Mouse (Mus musculus): Measurements from ENCODE around the gene Olfr801. TPM values are rescaled to one million over a fixed set of nuclear protein-coding genes. Genes with fewer than 3 reads are reported as not detected.

The Olfr801 gene
- not detected in 2 replicates for polyA plus RNA-seq (2012)

DNA sequence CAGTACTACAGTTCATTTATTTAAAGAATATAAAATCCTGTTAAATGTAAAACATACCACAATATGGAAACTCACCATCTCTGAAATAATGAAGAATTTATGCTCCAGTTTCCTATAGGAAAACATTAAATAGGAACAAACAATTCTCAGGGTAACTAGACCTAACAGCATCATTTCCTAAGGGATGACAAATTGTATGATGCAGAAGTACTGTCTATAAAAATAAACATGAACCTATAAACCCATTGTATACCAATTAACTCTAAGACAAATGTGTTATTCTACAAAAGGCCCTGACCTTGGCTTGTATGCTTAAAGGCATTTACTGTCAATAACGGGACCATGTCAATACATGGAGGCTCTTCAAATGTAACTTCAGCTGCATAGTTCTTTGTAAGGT lies at the start of gene Olfr801:
Gene Olfr801 (minus strand): TSS at position 101 of the 400 bp plus-strand sequence.
- H3K36me3 ChIP-seq (ENCODE audit: control insufficient read depth) = no peaks in the 10 kb centered on the region
- no peak for TF ChIP-seq GATA1 (IDR thresholded peaks at IDR 0.05; ENCODE audit: low read length)
- TF ChIP-seq TAL1 (IDR thresholded peaks at IDR 0.05; ENCODE audit: low read length) = no peak
- no peaks in the 10 kb centered on the region for H3K4me1 ChIP-seq (ENCODE audit: control insufficient read depth)
- H3K9me3 ChIP-seq (ENCODE audit: control insufficient read depth, low read length) = no peaks in the 10 kb centered on the region; the same call in 1 of the 2 replicates
- H3K4me3 ChIP-seq (replicated peaks) = no peak within 1 kb of the TSS
- H3K27me3 ChIP-seq (ENCODE audit: control insufficient read depth) = no peaks in the 10 kb centered on the region

DNA sequence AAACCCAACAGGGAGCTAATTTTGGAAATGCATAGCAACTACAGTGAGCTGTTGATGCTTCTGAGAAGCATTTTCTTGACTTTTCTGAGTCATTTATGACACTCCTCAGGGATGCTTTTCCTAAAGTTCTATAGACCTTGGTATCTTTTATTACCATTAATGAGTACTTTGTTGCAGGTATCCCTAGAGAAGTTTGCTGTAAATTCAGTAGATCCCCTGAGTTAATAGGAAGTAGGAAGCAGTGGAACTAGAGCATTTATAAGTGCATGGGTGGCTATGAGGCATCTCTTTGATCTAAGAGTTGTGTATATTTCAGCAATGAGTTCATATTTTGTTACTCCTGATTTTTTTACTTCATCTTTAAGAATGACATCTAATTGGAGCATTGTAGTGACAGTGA lies 29.2 kb upstream of the Olfr801 start, which contains the start of gene Olfr804:
Gene Olfr804 (plus strand): TSS at position 301 of the 400 bp plus-strand sequence.
- Histone ChIP-seq H3K4me1 (ENCODE audit: control insufficient read depth) (no peaks in the 10 kb centered on the region), H3K27me3 (ENCODE audit: control insufficient read depth) (no peaks in the 10 kb centered on the region), H3K9me3 (ENCODE audit: control insufficient read depth, low read length) (peaks cover 2% of the 10 kb centered on the region; the same call in 1 of the 2 replicates), H3K36me3 (ENCODE audit: control insufficient read depth) (no peaks in the 10 kb centered on the region), H3K4me3 (replicated peaks) (no peak within 1 kb of the TSS)
- TF ChIP-seq GATA1 (IDR thresholded peaks at IDR 0.05; ENCODE audit: low read length) (no peak), TAL1 (IDR thresholded peaks at IDR 0.05; ENCODE audit: low read length) (no peak)

DNA sequence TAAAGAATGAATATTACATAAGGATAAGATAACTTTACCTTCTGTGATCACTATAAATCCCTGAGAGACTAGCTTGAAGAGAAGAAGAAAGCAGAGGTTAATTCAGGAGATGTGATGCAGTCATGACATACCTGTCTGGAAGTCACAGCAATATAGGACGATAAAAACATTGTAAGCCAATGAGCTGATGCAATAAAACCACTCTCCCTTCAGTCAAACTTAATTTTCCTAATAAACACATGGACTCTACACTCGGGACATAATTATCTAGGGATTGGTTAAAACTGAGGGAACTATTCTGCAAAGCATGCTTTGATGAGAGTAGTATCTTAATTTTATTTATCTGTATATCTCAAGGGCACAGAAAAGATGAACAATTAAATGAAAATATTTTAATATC lies 20.5 kb upstream of the Olfr801 start, which contains the start of gene Olfr803:
Gene Olfr803 (minus strand): TSS at position 101 of the 400 bp plus-strand sequence.
- Histone ChIP-seq H3K4me1 (ENCODE audit: control insufficient read depth) (no peaks in the 10 kb centered on the region), H3K36me3 (ENCODE audit: control insufficient read depth) (no peaks in the 10 kb centered on the region), H3K27me3 (ENCODE audit: control insufficient read depth) (no peaks in the 10 kb centered on the region), H3K4me3 (replicated peaks) (no peak within 1 kb of the TSS), H3K9me3 (ENCODE audit: control insufficient read depth, low read length) (peaks cover 15% of the 10 kb centered on the region)
- TF ChIP-seq TAL1 (IDR thresholded peaks at IDR 0.05; ENCODE audit: low read length) (no peak), GATA1 (IDR thresholded peaks at IDR 0.05; ENCODE audit: low read length) (no peak)

DNA sequence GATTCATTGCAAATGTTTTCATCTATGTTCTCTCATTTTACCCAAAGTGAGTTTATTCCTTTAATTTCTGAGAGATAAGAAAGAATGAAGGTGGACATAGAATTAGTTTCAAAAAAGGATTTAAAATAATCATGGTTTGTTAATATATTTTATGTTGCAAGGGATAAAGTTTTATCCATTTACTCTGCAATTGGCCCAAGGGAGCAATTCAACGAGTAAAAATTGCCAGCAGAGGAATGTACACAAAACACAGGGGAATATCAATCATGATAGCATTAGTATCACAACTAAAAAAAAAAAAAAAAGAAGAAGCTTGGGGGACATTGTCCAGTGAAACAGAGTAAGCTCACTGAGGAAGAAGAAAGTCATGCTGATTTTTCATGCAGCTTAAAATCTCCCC lies 14.4 kb upstream of the Olfr801 start, which contains the start of gene Olfr802:
Gene Olfr802 (minus strand): TSS at position 101 of the 400 bp plus-strand sequence.
- Histone ChIP-seq H3K27me3 (ENCODE audit: control insufficient read depth) (no peaks in the 10 kb centered on the region), H3K4me3 (replicated peaks) (no peak within 1 kb of the TSS), H3K36me3 (ENCODE audit: control insufficient read depth) (no peaks in the 10 kb centered on the region), H3K9me3 (ENCODE audit: control insufficient read depth, low read length) (no peaks in the 10 kb centered on the region), H3K4me1 (ENCODE audit: control insufficient read depth) (no peaks in the 10 kb centered on the region)
- TF ChIP-seq TAL1 (IDR thresholded peaks at IDR 0.05; ENCODE audit: low read length) = no peak
- TF ChIP-seq GATA1 (IDR thresholded peaks at IDR 0.05; ENCODE audit: low read length) = no peak

DNA sequence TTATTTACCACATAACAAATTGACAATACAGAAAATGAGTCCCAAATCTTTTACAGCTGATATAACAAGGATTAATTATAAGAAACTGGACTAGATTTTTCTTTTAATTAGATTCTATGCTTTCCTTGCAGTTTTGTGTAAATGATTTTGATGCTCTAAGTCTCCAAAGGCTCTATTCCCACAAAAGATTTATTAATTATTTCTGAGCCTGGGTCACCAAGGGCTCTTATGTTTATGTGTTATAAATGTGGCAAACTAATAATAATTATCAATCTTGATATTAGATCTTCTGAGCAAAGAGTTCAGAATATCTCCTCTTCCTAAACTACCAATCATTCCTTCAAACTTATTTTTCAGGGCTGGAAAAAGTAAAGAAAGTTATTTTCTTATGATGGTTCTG lies 16.3 kb downstream of the Olfr801 start, which contains the start of gene Olfr800:
Gene Olfr800 (plus strand): TSS at position 301 of the 400 bp plus-strand sequence.
- no peaks in the 10 kb centered on the region for H3K27me3 ChIP-seq (ENCODE audit: control insufficient read depth)

DNA sequence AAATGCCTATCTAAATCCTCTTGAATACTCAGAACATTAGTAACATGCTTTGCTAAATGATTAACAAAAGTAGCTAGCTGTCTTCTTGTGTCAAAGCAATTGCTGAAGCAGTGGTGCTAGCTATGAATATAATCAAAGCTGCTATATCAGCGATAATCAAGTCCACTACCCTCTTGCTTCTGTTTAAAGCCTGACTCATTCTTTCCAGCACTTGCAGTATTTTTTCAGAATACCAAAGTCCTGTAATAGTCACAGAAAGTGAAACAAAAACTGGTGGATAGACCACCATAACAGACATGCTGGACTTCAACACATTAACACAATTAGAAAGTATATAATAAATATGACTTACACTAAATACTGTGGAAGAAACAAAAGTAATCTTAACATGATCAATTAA lies 21.9 kb downstream of the Olfr801 start:
- H3K27me3 ChIP-seq (ENCODE audit: control insufficient read depth) = no peaks in the 10 kb centered on the region
- H3K4me1 ChIP-seq (ENCODE audit: control insufficient read depth) = no peaks in the 10 kb centered on the region
- peaks cover 4% of the 10 kb centered on the region; the same call in 1 of the 2 replicates for H3K9me3 ChIP-seq (ENCODE audit: control insufficient read depth, low read length)
- H3K4me3 ChIP-seq (replicated peaks) = no peak overlapping the region
- H3K36me3 ChIP-seq (ENCODE audit: control insufficient read depth) = no peaks in the 10 kb centered on the region
- TF ChIP-seq TAL1 (IDR thresholded peaks at IDR 0.05; ENCODE audit: low read length) (no peak), GATA1 (IDR thresholded peaks at IDR 0.05; ENCODE audit: low read length) (no peak)

More for the DNA sequence above, 16.3 kb downstream of the Olfr801 start, which contains the start of gene Olfr800:
- Histone ChIP-seq H3K4me3 (replicated peaks) (no peak within 1 kb of the TSS), H3K36me3 (ENCODE audit: control insufficient read depth) (no peaks in the 10 kb centered on the region), H3K4me1 (ENCODE audit: control insufficient read depth) (no peaks in the 10 kb centered on the region), H3K9me3 (ENCODE audit: control insufficient read depth, low read length) (no peaks in the 10 kb centered on the region)
- TF ChIP-seq TAL1 (IDR thresholded peaks at IDR 0.05; ENCODE audit: low read length) (no peak), GATA1 (IDR thresholded peaks at IDR 0.05; ENCODE audit: low read length) (no peak)

DNA sequence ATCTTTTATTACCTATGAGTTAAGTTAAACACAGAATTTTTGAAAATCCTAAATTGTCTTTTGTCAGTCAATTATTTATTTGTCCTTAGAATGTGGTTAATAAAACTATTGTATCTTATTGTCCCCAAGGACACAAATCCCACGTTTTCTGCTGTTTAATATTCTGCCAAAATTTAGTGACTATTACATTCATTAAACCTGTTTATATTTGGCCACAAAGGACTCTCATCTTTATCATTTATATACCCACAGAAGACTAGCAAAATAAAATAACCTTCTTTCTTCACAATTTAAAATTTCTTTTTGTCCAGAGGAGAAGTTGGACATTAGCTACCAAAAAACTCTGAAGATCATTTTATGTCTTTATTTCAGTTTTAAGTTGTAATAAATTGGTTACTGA lies 36.5 kb downstream of the Olfr801 start, which contains the start of gene Olfr799:
Gene Olfr799 (plus strand): TSS at position 301 of the 400 bp plus-strand sequence.
- H3K4me3 ChIP-seq (replicated peaks) = no peak within 1 kb of the TSS
- H3K4me1 ChIP-seq (ENCODE audit: control insufficient read depth) = no peaks in the 10 kb centered on the region
- H3K36me3 ChIP-seq (ENCODE audit: control insufficient read depth) = no peaks in the 10 kb centered on the region
- no peak for TF ChIP-seq TAL1 (IDR thresholded peaks at IDR 0.05; ENCODE audit: low read length)
- no peak for TF ChIP-seq GATA1 (IDR thresholded peaks at IDR 0.05; ENCODE audit: low read length)
- no peaks in the 10 kb centered on the region for H3K27me3 ChIP-seq (ENCODE audit: control insufficient read depth)
- H3K9me3 ChIP-seq (ENCODE audit: control insufficient read depth, low read length) = no peaks in the 10 kb centered on the region

DNA sequence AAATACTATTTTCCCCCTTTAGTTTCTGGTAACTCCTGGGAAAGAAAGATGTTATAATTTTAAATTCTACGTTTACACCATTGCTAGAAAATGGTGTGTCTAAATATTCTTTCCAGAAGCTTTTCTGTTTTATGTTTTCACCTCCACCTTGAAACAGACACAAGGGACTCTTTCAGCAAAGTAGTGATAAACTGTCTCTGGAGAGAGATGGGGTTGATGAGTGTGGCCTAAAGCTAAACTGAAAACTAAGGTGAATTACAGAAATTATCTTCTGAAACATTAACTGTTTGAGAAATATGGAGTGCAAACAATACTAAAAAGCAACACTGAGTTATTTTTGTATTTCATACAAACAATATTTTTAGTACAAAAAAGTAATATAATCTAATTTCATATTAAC lies 45.8 kb downstream of the Olfr801 start, which contains the start of gene Olfr798:
Gene Olfr798 (minus strand): TSS at position 101 of the 400 bp plus-strand sequence.
- no peaks in the 10 kb centered on the region for H3K4me1 ChIP-seq (ENCODE audit: control insufficient read depth)
- TF ChIP-seq TAL1 (IDR thresholded peaks at IDR 0.05; ENCODE audit: low read length) (no peak), GATA1 (IDR thresholded peaks at IDR 0.05; ENCODE audit: low read length) (no peak)
- H3K27me3 ChIP-seq (ENCODE audit: control insufficient read depth) = no peaks in the 10 kb centered on the region
- no peaks in the 10 kb centered on the region for H3K9me3 ChIP-seq (ENCODE audit: control insufficient read depth, low read length)
- no peaks in the 10 kb centered on the region for H3K36me3 ChIP-seq (ENCODE audit: control insufficient read depth)
- H3K4me3 ChIP-seq (replicated peaks) = no peak within 1 kb of the TSS

DNA sequence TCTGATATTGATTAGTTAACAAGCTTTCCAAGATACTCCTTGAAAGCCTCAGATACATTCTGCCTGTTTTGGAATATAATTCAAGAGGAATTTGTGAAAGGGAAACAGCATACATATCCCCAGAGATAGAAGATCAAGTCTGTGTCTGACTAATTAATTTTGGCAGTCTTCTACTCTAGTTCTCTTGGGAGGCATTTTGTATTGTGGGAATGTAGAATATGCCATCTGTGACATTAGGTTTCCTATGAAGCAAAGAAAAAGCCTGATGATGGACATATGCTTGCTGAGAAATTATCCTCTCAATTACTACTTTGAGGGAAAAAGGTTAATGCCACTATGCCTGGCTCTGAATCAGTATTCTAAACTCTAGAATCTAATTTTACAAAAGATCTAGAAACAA lies 50.4 kb downstream of the Olfr801 start:
- no peaks in the 10 kb centered on the region for H3K9me3 ChIP-seq (ENCODE audit: control insufficient read depth, low read length)
- H3K27me3 ChIP-seq (ENCODE audit: control insufficient read depth) = no peaks in the 10 kb centered on the region
- H3K4me1 ChIP-seq (ENCODE audit: control insufficient read depth) = no peaks in the 10 kb centered on the region
- TF ChIP-seq TAL1 (IDR thresholded peaks at IDR 0.05; ENCODE audit: low read length) (no peak), GATA1 (IDR thresholded peaks at IDR 0.05; ENCODE audit: low read length) (no peak)
- no peaks in the 10 kb centered on the region for H3K36me3 ChIP-seq (ENCODE audit: control insufficient read depth)
- H3K4me3 ChIP-seq (replicated peaks) = no peak overlapping the region
